Mouse (Mus musculus) hindbrain, embryonic 16.5 days (tissue): ENCODE results near the gene Stra6. TPM values are rescaled to one million over a fixed set of nuclear protein-coding genes. Genes with fewer than 3 reads are reported as not detected.

Experiments
- ATAC-seq: fragments of 200-750 bp; cut with Nextera tagmentation; 2 replicates; pipeline ENCODE4 v1.8.0; 2017; ENCODE audit warnings: moderate TSS enrichment, moderate library complexity
- H3K27ac ChIP-seq: fragments of 300-500 bp; sonication (generic); 2 replicates; pipeline ENCODE4 v1.5.1; 2014; ENCODE audit warnings: low read depth, mild to moderate bottlenecking, control low read depth, low read length, moderate library complexity
- H3K27me3 ChIP-seq: fragments of 300-500 bp; sonication (generic); replicated peaks from 2 replicates; pipeline ENCODE4 v1.6.1; 2014; ENCODE audit warnings: low read length; ENCODE audit not compliant: control insufficient read depth, insufficient read depth
- H3K36me3 ChIP-seq: fragments of 300-500 bp; sonication (generic); 2 replicates; pipeline ENCODE4 v1.6.1; 2014; ENCODE audit warnings: mild to moderate bottlenecking, low read length, moderate library complexity, mixed read lengths; ENCODE audit not compliant: control insufficient read depth, insufficient read depth
- H3K4me1 ChIP-seq: fragments of 300-500 bp; sonication (generic); 2 replicates; pipeline ENCODE4 v1.6.1; 2014; ENCODE audit warnings: low read depth, low read length; ENCODE audit not compliant: control insufficient read depth, insufficient read depth
- H3K4me2 ChIP-seq: fragments of 300-500 bp; sonication (generic); 2 replicates; pipeline ENCODE4 v1.6.1; 2014; ENCODE audit warnings: mild to moderate bottlenecking, low read length, control low read depth, moderate library complexity
- H3K4me3 ChIP-seq: fragments of 300-500 bp; sonication (generic); 2 replicates; pipeline ENCODE4 v1.5.1; 2014; ENCODE audit warnings: mild to moderate bottlenecking, low read length, control low read depth, moderate library complexity
- H3K9ac ChIP-seq: fragments of 300-500 bp; sonication (generic); 2 replicates; pipeline ENCODE4 v1.6.1; 2014; ENCODE audit warnings: low read depth, mild to moderate bottlenecking, control low read depth, low read length, moderate library complexity
- H3K9me3 ChIP-seq: fragments of 300-500 bp; sonication (generic); 2 replicates; pipeline ENCODE4 v1.6.1; 2014; ENCODE audit warnings: mild to moderate bottlenecking, low read length, moderate library complexity; ENCODE audit not compliant: control insufficient read depth
- WGBS: fragments of 180-500 bp; shearing (Covaris S2); extraction: QIAGEN DNeasy Blood & Tissue Kit; methylation state at CpG from one replicate; pipeline ENCODE4 v1.1.7; 2014; 5-methylcytosine and 5-hydroxymethylcytosine counted together
- polyA plus RNA-seq: library from polyadenylated mRNA; unstranded; fragments of >200 nt; fragmentation: Nextera tagmentation; extraction: Ambion mirVana; gene quantifications from 2 replicates; pipeline ENCODE4 v1.2.1, GENCODE M21; 2015

Gene Stra6
- polyA plus RNA-seq, 1 experiment from 2014 or later, result 11.6 TPM

DNA sequence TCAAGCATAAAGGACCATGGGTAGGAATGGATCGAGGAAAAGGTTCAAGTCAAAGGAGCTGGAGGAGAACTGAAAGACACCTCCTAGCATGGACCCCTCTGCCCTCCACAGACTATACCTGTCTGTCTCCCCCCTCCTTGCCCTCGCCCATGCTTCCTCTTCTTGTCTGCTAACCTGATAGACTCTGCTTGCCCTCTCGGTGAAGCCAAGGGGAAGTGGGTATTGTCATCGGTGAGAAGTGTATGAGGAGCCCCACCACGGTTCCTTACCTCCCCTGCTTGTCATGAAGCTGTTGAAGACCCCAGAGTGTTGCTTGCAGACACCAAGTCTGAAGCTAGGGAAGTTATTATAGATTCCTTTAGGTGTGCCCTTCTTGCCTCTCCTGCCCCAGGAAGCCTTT lies 96.7 kb downstream of the Stra6 start:
- no peaks in the 10 kb centered on the region for H3K27me3 ChIP-seq
- no peak overlapping the region for H3K27ac ChIP-seq
- H3K4me3 ChIP-seq, result no peak overlapping the region
- 86% methylated on average over 5 of the region's 5 CpGs for WGBS
- no peak for ATAC-seq
- H3K4me2 ChIP-seq, result no peak overlapping the region
- no peak overlapping the region for H3K9ac ChIP-seq
- no peaks in the 10 kb centered on the region for H3K36me3 ChIP-seq
- H3K9me3 ChIP-seq, result no peaks in the 10 kb centered on the region
- H3K4me1 ChIP-seq, result peaks cover 2% of the 10 kb centered on the region; the same call in 1 of the 2 replicates

DNA sequence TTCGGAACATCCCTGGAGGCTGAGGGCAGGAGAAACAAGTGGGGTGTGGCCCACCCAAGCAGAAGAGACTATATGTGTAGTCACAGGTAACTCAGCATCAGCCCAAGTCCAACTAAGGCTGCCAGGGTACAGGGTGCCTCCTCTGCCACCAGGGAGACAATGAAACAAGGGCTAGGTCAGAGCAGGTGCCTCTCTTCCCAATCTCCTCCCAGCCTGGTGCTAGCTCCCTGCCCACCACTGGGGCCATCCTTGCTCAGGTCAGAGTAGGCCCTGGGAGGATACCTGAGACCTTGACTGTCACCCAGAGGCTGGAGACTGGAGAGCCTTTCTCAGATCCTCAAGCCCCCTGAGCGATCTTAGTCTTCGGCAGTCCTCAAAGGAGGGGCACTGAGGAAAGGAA lies 98.6 kb downstream of the Stra6 start:
- no peaks in the 10 kb centered on the region for H3K9me3 ChIP-seq
- no peaks in the 10 kb centered on the region for H3K36me3 ChIP-seq
- no peak for ATAC-seq
- no peaks in the 10 kb centered on the region for H3K27me3 ChIP-seq
- WGBS, result 96% methylated on average over 3 of the region's 3 CpGs
- H3K27ac ChIP-seq, result no peak overlapping the region
- no peak overlapping the region for H3K4me3 ChIP-seq
- no peak overlapping the region for H3K4me2 ChIP-seq
- H3K4me1 ChIP-seq, result no peaks in the 10 kb centered on the region
- no peak overlapping the region for H3K9ac ChIP-seq

DNA sequence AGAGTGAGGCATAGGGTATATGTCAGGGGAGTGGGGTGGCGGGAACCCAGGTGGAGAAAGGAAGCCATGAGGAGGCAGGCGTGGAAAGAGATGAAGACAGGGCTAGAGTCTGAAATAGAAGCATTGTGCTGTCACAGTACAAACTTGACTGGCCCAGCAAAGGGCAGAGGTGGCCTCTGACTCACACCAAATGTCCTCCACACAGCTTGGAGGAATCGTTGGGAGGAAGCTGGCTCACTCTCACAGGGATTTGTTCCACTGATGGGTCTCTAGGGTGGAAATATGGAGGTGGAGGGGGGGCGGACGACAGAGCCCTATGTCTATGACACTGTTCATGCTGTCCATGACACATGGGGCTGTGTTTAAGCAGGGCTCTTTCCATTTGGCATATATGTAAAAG lies 99.6 kb downstream of the Stra6 start:
- Histone ChIP-seq H3K27me3 (no peaks in the 10 kb centered on the region), H3K4me1 (no peaks in the 10 kb centered on the region), H3K36me3 (no peaks in the 10 kb centered on the region), H3K4me3 (no peak overlapping the region), H3K4me2 (no peak overlapping the region), H3K9me3 (no peaks in the 10 kb centered on the region), H3K9ac (no peak overlapping the region), H3K27ac (no peak overlapping the region)
- no peak for ATAC-seq
- 72% methylated on average over 5 of the region's 5 CpGs for WGBS

DNA sequence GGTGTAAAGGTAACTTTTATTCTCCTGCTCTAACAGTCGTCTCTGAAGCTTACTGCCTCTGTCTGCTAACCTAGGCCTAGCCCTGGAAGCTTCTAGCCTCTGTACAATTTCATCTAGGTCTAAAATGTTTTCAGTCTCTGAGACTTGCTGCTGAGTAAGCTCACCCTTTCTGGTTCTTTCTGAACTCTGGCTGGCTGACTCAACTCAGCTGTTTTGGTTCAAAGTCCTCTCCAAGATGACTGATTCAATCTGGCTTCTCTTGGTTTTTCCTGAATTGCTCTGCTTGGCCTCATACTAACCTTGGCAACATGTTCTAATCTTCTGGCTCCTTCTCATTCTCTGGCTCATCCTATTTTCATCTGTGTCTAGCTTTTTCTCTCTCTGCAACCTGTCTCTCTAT lies 102.2 kb downstream of the Stra6 start:
- no peak overlapping the region for H3K4me2 ChIP-seq
- H3K9me3 ChIP-seq, result no peaks in the 10 kb centered on the region
- no peaks in the 10 kb centered on the region for H3K36me3 ChIP-seq
- no peak overlapping the region for H3K4me3 ChIP-seq
- H3K9ac ChIP-seq, result no peak overlapping the region
- no peak for ATAC-seq
- no peaks in the 10 kb centered on the region for H3K4me1 ChIP-seq
- no peak overlapping the region for H3K27ac ChIP-seq
- no peaks in the 10 kb centered on the region for H3K27me3 ChIP-seq
- 78% methylated on average over 1 of the region's 1 CpGs for WGBS

DNA sequence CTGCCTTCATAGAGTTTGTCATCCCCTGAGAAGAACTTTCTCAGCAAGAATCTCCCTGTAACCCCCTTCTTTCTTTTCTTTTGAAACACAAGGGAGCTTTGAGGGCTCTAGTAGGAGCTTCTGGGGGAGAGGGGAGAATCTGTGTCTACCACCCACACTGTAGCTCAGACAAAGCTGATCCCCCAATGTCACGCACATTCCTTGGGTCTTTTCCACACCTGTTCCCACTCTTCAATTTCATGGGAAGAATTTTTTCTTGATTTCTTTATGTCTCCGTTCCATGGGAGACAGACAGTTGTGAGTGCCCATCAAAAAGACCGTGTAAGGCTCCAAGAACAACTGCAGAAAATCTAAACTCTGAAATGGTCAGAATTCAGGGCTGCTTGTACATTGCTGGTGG lies 105.3 kb downstream of the Stra6 start:
- Histone ChIP-seq H3K27ac (no peak overlapping the region), H3K4me1 (no peaks in the 10 kb centered on the region), H3K4me3 (no peak overlapping the region), H3K4me2 (no peak overlapping the region), H3K27me3 (no peaks in the 10 kb centered on the region), H3K9me3 (no peaks in the 10 kb centered on the region), H3K9ac (no peak overlapping the region), H3K36me3 (no peaks in the 10 kb centered on the region)
- no peak for ATAC-seq
- WGBS, result 76% methylated on average over 3 of the region's 3 CpGs

DNA sequence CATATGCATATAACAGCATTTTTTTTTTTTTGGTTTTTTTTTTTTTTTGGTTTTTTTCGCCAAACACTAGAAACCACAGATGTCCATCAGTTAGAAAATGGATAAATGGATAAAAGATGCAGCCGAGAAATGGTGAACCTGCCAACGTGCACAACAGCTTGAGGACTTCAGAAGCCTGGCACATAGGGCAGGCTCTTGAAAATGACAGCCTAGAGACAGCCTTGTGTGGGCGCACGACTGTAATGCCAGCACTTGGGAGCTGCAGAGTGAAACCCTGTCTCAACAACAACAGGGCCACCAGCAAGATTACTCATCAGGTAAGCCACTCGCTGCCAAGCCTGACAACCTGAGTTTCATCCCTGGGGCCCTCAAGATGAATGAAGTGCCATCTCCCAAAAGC lies 105.8 kb downstream of the Stra6 start:
- Histone ChIP-seq H3K4me3 (no peak overlapping the region), H3K27ac (no peak overlapping the region), H3K9me3 (no peaks in the 10 kb centered on the region), H3K4me1 (no peaks in the 10 kb centered on the region), H3K4me2 (no peak overlapping the region), H3K9ac (no peak overlapping the region), H3K27me3 (no peaks in the 10 kb centered on the region), H3K36me3 (no peaks in the 10 kb centered on the region)
- 76% methylated on average over 6 of the region's 6 CpGs for WGBS
- ATAC-seq, result no peak

DNA sequence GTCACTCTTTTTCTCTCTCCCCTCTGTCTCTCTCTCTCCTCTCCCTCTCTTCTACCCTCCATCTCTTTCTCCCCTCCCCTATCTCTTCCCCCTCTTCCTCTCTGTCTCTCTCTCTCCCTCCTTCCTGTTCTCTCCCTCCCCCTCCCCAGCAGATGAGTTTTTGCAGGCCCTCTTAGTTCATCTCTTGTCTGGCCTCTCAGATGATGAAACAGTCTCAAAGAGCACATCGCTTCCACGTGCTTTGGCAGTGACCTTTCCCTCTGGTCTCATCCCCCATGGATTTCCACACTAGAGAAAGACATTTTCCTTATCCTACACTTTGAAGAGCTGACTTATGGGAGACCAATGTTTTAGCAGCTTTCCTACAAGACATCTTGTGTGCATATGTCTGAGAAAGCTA lies 109.3 kb downstream of the Stra6 start:
- H3K36me3 ChIP-seq, result no peaks in the 10 kb centered on the region
- H3K4me3 ChIP-seq, result no peak overlapping the region
- no peak overlapping the region for H3K27ac ChIP-seq
- 59% methylated on average over 2 of the region's 2 CpGs for WGBS
- no peak overlapping the region for H3K9ac ChIP-seq
- H3K27me3 ChIP-seq, result no peaks in the 10 kb centered on the region
- H3K4me2 ChIP-seq, result no peak overlapping the region
- H3K4me1 ChIP-seq, result no peaks in the 10 kb centered on the region
- ATAC-seq, result no peak
- no peaks in the 10 kb centered on the region for H3K9me3 ChIP-seq

DNA sequence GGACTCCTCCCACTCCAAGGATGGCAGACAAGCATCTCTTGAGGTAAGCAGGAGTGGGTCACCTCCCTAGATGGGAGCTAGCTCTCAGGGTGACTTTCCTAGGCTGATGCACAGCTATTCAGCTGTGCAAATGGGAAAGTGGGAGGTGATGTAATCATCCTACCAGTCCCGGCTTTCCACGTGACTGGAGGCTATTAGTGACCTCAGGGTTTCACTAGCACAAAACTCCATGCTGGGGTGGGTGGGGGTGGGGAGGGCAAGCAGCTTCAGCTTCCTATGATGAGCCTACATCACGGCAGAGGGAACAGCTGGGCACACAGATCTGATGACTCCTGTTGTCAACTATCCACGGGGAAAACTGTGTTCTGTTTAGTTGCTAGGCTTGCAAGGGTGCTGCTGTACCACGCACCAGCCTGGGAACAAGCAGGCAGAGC lies 111.2 kb downstream of the Stra6 start:
- Histone ChIP-seq H3K4me2 (no peak overlapping the region), H3K4me1 (no peaks in the 10 kb centered on the region), H3K36me3 (no peaks in the 10 kb centered on the region), H3K9me3 (no peaks in the 10 kb centered on the region), H3K27me3 (no peaks in the 10 kb centered on the region), H3K9ac (no peak overlapping the region), H3K27ac (no peak overlapping the region), H3K4me3 (no peak overlapping the region)
- ATAC-seq, result peak; percentile 37; the same call in 1 of the 2 replicates
- WGBS, result 22% methylated on average over 5 of the region's 5 CpGs

DNA sequence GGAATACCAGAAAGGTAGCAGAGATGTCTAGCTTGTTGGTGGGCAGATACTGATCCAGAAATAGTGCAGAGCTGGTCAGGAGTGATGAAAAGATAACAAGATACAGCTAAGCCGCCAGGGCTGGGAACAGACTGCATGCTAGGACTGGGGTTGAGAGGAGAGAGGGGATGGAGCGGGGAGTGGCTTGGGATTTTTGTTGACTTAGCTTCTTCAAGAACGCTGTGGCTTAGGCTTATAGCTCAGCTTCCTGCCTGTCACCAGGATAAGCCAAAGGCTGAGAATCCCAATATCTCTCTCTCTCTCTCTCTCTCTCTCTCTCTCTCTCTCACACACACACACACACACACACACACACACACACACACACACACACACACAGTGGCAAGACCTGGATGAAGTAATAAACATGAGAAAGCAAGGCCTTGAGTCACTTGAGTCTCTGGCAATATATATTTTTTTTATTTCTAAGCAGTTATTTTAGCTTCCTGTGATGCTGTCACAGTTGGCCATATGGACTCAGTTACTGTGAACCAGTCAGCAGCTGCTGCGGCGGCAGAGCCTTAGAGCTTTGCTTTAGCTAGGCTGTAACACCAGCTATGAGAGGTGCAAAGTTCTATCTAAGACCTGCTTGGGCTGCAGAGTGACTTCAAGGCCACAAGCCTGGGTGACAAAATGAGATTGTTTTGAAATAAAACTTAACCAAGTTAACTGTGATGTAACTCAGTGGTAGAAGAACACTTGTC lies 112.3 kb downstream of the Stra6 start:
- H3K4me3 ChIP-seq, result no peak overlapping the region
- no peak overlapping the region for H3K9ac ChIP-seq
- no peaks in the 10 kb centered on the region for H3K36me3 ChIP-seq
- H3K9me3 ChIP-seq, result no peaks in the 10 kb centered on the region
- no peaks in the 10 kb centered on the region for H3K4me1 ChIP-seq
- no peaks in the 10 kb centered on the region for H3K27me3 ChIP-seq
- no peak overlapping the region for H3K27ac ChIP-seq
- H3K4me2 ChIP-seq, result no peak overlapping the region
- 61% methylated on average over 5 of the region's 5 CpGs for WGBS
- ATAC-seq, result no peak
